Mouse (Mus musculus) megakaryocyte, embryonic 14.5 days (primary cell): ENCODE results near the gene Arntl.

Experiments
- FLI1 ChIP-seq: IDR thresholded peaks from 2 replicates; pipeline ENCODE4 v1.6.1; 2012; ENCODE audit warnings: low read length, inconsistent platforms, mixed read lengths
- GATA1 ChIP-seq: IDR thresholded peaks from 3 replicates; pipeline ENCODE4 v1.6.1; 2012; ENCODE audit warnings: mixed read lengths, low read length, inconsistent platforms, borderline replicate concordance

DNA sequence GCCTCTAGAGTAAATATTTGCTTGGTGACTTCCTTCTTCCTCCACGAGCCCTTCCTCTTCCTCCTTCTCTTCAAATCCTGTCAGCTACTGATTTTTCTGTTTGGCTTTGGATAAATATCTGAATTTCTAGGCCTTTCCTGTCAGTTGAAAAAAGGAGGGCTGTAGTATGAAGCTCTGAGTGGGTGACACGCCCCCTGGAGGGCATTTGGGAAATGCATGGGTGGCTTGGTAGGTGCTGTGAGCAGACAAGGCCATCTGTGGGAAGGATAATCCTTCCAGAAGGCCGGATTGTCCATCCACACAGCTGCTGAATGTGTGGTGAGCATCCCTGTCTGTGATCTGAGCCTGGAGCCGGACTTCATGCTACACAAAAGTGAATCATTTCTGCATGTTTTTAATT is 48.8 kb downstream of the Arntl start:
- TF ChIP-seq GATA1 (no peak), FLI1 (no peak)
